Mouse (Mus musculus): ENCODE data around the gene Cbx6.
A peak's percentile ranks its signal among the peaks of the same experiment; 100 is the strongest.

The Cbx6 gene

GRCm38 (mm10) chr15:79834130-79834880, at the start of gene Cbx6, which contains the start of gene Npcd:
Gene Cbx6 (minus strand): TSS chr15:79834688.
Gene Npcd (minus strand): TSS chr15:79834237.
- DNase-seq (ENCODE audit: extremely low read depth, insufficient read length, low spot score): peak; percentile 92

- DNase-seq (ENCODE audit: extremely low read depth, insufficient read length, low spot score): peak; percentile 95
Measured at GRCm38 (mm10) chr15:79883352-79883822, 48.9 kb upstream of the Cbx6 start.

- DNase-seq (ENCODE audit: extremely low read depth, insufficient read length, low spot score): peak; percentile 39
Measured at GRCm38 (mm10) chr15:79882623-79883267, 48.3 kb upstream of the Cbx6 start.

GRCm38 (mm10) chr15:79880477-79880876, 46.0 kb upstream of the Cbx6 start:
- no peak for DNase-seq (ENCODE audit: extremely low read depth, insufficient read length, low spot score)

GRCm38 (mm10) chr15:79879319-79879718, 44.8 kb upstream of the Cbx6 start:
- peak; percentile 85 for DNase-seq (ENCODE audit: extremely low read depth, insufficient read length, low spot score)

- no peak for DNase-seq (ENCODE audit: extremely low read depth, insufficient read length, low spot score)
Measured at GRCm38 (mm10) chr15:79878725-79879136, 44.2 kb upstream of the Cbx6 start.

- no peak for DNase-seq (ENCODE audit: extremely low read depth, insufficient read length, low spot score)
Measured at GRCm38 (mm10) chr15:79875261-79875995, 40.9 kb upstream of the Cbx6 start.

- DNase-seq (ENCODE audit: extremely low read depth, insufficient read length, low spot score): no peak
Measured at GRCm38 (mm10) chr15:79873995-79874394, 39.5 kb upstream of the Cbx6 start.

- DNase-seq (ENCODE audit: extremely low read depth, insufficient read length, low spot score): no peak
Measured at GRCm38 (mm10) chr15:79873545-79873944, 39.1 kb upstream of the Cbx6 start.

- DNase-seq (ENCODE audit: extremely low read depth, insufficient read length, low spot score): no peak
Measured at GRCm38 (mm10) chr15:79867260-79868002, 32.9 kb upstream of the Cbx6 start.

GRCm38 (mm10) chr15:79859821-79860220, 25.3 kb upstream of the Cbx6 start:
- no peak for DNase-seq (ENCODE audit: extremely low read depth, insufficient read length, low spot score)

- no peak for DNase-seq (ENCODE audit: extremely low read depth, insufficient read length, low spot score)
Measured at GRCm38 (mm10) chr15:79858979-79859378, 24.5 kb upstream of the Cbx6 start.

- no peak for DNase-seq (ENCODE audit: extremely low read depth, insufficient read length, low spot score)
Measured at GRCm38 (mm10) chr15:79850143-79850542, 15.7 kb upstream of the Cbx6 start.

- no peak for DNase-seq (ENCODE audit: extremely low read depth, insufficient read length, low spot score)
Measured at GRCm38 (mm10) chr15:79847100-79847499, 12.6 kb upstream of the Cbx6 start.

GRCm38 (mm10) chr15:79845986-79846385, 11.5 kb upstream of the Cbx6 start:
- no peak for DNase-seq (ENCODE audit: extremely low read depth, insufficient read length, low spot score)

- DNase-seq (ENCODE audit: extremely low read depth, insufficient read length, low spot score): no peak
Measured at GRCm38 (mm10) chr15:79842985-79843384, 8.5 kb upstream of the Cbx6 start.

GRCm38 (mm10) chr15:79840281-79840680, 5.8 kb upstream of the Cbx6 start:
- DNase-seq (ENCODE audit: extremely low read depth, insufficient read length, low spot score): no peak

- no peak for DNase-seq (ENCODE audit: extremely low read depth, insufficient read length, low spot score)
Measured at GRCm38 (mm10) chr15:79834881-79835260, 383 bp upstream of the Cbx6 start.

- DNase-seq (ENCODE audit: extremely low read depth, insufficient read length, low spot score): peak; percentile 59
Measured at GRCm38 (mm10) chr15:79833251-79834050, 1.0 kb downstream of the Cbx6 start.
